Mouse (Mus musculus) kidney, adult 2 months (tissue): ENCODE results near the gene Rasgef1c.

ENCODE experiments used
- CTCF ChIP-seq: fragments of 200-500 bp; conservative IDR thresholded peaks from 2 replicates; pipeline ENCODE4 v1.5.1; 2011; ENCODE audit warnings: low read depth, mild to moderate bottlenecking, control low read depth, low read length, moderate library complexity, mixed read lengths; ENCODE audit not compliant: insufficient read depth, insufficient read length
- POLR2A ChIP-seq: fragments of 200-500 bp; IDR thresholded peaks from one replicate; pipeline ENCODE4 v1.6.1; 2011; ENCODE audit warnings: low read depth, low read length, control low read depth

DNA sequence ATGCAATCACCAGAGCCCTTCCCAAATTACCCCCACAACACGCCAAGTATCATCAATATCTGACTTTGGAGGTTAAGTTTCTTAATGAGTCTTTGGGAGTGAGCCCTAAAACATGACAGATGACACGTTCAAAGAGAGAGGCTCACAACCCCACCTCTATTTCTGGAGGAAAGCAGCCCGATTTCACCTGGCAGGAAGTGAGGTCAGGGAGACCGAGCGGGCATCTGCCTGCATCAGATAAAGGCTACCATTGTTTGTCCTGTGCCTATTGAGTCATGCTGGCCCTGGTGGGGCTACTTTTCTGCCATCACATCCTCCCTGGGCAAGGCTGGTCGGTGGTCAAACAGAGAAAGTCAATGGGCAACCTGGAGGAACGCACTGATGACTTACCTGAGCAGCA lies 115.9 kb downstream of the Rasgef1c start:
- TF ChIP-seq CTCF (no peak), POLR2A (no peak)
